Mouse (Mus musculus) right cerebral cortex, postnatal 25 days (tissue): ENCODE data around the gene Ncbp1.
"Not testable (repeated sequence)": the region's sequence is repeated elsewhere in the genome, so short reads cannot be mapped to it uniquely, and the experiment has no call there.

Experiments used
- DNase-seq: peaks from one replicate; pipeline ENCODE4 v3.0.0; 2022

Gene Ncbp1

DNA sequence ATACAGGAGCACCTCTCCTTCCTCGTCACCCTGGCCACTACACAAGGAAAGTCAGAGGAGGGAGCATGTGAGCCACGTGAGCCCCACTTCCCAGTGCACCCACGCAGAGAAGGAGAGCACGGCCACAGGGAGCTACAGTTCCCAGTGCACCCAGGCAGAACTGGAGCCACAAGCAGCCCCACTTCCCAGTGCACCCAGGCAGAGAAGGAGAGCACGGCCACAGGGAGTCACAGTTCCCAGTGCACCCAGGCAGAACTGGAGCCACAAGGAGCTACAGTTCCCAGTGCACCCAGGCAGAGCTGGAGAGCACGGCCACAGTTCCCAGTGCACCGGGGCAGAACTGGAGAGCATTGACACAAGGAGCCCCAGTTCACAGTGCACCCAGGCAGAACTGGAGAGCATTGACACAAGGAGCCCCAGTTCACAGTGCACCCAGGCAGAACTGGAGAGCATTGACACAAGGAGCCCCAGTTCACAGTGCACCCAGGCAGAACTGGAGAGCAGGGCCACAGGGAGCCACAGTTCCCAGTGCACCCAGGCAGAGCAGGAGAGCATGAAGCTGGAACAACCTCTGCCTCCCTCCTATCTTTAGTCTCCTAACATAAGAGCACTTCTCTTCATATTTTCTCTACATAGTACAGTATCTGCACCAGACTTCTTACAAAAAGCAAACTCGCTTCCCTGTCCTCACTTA lies 9.0 kb upstream of the Ncbp1 start:
- DNase-seq = no peak

DNA sequence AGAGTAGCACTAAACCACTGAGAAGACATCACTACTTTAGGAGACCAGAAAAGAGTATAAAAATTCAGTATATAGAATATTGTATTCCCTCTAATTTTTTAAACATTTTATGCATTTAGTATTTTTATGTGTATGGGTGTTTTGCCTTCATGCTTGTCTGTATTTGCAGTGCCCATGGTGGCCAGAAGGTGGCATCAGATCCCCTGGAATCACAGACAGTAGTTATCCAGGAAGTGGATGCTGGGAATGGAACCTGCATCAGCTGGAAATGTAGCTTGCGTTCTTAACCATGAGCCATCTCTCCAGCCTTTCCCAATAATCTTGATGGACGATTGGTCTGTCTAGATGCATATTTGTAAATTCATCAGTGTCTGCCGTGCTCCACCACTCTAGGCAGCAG lies 8.2 kb upstream of the Ncbp1 start:
- DNase-seq = no peak

DNA sequence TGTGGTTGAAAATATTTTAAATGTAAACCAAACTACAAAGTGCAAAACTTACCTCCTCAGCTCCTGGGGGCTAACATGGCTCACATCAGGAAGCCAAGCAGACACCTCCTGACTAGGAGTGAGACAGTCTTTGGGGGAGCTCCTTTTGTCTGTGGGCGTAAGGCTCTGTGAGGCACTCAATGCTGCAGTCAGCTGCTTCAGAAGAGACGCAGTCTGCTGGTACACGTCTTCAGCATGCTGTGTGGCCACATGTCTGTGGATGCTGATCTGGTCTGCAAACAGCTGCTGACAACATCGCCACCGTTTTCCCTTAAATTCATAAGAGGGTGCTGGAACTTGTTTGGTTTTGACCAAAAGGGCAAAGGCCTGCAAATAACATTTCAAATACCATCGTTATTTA lies 6.6 kb upstream of the Ncbp1 start:
- no peak for DNase-seq

DNA sequence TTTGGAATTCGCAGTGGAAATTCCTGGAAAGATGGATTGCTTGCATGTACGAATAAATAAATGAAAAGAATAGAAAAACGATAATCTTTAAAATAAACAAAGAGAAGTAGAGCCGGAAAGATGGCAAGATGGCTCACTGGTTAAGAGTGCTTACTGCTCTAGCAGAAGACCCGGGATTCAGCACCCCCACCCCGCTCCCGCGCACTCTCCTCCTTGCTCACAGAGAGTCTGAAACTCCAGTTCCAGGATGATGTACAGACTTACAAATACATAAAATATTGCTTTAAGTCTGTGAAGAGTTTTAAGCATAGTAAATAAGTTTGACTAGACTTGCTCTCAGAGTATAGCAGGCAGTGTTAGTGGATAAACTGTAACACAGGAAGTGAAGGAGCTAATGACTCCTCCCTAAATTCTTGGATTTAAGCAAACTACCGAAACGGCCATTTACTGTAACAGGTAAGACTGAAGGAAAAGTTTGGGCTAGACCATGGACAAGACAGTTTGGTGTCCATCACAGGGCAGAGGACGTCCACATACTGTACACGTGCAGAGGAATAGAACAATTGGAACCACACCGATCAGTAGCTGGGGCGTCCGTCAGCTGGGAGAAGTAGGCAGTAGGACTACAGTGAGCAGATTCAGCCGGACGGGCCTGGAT lies 655 bp upstream of the Ncbp1 start:
- DNase-seq = no peak

DNA sequence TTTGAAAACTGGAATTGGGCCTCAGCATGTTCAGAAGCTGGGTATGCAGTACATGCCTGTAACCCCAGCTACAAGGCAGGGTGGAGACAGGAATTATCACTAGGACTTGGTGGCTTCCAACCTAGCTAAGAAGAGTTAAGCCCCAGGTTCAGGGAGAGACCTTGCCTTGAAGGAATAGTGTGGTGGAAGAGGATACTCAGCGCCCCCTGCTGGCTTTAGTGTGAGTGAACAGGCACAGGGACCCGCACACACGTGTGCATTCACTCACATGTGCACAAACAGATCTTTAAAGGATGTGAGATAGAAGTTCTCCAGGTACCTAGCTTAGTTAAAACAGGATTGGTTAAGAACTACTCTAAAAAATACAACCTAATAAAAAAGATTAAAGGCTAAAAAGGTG lies 5.9 kb downstream of the Ncbp1 start:
- no peak for DNase-seq

DNA sequence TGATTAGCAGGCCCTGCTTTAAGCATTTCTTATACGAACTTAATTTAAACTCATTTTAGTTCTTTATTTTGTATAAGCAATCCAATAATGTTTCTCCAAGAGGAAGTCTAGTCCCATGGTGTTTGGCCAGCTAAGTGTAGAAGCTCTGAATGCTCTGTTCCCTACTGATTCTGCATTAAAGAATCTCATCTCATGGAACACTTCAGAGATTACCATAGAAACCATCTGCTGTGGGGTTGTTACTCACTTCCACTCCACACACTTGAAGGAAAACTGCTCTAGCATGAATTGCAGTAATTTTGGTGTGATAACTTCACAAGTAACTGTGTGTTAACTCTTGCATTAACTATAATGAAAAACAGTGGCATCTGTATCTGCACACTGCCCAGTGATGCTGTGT lies 8.5 kb downstream of the Ncbp1 start:
- no peak for DNase-seq

DNA sequence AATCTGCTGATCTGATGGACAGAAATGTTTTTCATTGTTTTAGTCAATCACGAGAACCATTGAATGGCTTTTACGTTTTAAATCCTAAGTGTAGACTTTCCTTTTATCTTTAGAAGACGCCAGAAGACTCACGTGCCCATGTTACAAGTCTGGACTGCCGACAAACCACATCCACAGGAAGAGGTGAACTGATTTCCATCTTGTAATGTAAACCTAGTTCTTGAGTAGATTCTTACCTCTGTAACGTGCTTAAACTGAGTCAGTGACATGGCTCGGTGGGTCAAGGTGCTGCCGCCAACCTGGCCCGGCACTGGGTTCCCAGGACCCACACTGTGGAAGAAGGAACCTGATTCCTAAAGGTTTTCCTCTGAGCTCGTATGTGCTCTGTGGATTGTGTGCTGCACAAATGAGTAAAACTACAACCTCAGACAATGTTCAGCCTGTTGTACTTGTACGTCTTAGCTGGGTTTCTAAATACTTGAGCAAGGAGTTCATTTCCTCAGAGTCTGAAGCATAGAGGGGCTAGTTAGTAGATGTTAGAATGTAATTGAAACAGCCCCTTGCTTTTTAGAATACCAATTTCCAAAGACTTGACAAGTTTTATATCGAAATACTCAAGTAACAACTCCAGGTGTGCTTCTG lies 13.6 kb downstream of the Ncbp1 start:
- no peak for DNase-seq

DNA sequence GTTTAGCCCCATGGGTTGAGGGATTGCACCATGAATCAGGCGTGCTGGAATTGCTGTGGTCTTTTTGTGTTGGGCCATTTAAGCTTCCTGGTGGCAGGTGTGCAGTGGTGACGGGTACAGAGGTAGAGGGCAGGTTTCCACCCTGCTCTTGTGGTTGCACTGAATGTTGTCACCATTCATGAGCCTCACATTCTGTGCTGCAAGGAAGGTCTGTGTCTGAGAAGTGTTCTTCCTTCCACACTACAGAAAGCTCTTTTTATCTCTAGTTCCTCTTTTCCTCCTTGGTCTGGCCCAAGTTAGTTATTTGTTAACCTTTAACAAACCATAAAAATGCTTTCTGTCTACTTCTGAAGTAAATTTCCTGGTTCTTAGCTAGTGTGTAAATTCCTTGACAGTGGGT lies 25.6 kb downstream of the Ncbp1 start:
- no peak for DNase-seq

DNA sequence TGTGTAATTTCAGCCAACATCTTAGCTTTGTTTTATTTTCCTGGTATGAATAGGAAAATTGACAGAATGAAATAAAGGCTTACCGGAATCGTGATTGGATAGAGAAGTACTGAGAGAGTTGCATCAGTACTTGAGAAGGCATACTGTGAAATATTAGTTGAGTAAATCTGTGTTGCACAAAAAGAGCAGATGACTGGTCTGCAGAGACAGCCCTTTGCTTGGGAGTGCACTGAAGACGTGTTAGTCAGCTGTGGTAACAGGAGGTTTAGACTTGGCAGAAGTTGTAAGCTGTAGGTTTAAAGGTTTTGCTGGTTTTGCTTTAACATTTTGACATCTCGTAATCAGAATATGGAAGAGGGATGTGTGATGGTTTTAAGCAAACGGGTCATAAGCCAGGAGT lies 27.4 kb downstream of the Ncbp1 start:
- no peak for DNase-seq

DNA sequence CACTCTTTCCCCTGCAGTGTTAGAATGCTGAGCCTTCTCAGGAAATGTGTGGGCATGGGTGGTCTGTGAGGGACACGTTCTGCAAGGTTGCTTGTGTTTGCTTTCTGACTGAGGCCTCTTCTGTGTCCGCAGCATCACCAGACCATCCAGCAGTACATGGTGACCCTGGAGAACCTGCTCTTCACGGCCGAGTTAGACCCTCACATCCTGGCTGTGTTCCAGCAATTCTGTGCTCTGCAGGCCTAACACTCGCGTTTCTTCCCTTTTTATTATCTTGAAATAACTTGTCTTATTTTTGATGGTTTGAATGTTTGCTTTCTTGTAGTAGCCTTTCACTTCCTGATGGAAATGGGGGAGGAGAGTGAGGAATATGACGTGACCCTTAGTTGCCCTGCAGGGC lies 33.3 kb downstream of the Ncbp1 start:
- DNase-seq = no peak

DNA sequence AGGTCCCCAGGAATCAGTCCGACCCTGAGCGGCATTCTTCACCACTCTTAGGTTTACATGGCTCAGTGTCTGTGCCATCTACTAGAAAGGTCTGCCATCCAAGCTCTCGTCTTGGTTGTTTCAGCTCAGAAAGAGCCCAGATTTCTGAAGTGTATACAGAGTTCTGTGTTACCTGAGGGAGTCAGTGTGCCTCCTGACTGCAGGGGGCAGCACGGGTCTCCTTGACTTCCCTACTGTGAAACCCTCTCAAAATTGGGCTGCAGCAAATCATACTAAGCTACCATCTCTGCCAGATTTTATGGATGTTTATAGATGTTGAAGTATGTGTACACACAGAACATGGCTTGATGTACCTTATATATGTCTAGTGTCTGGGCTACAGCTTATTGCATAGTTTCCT lies 37.9 kb downstream of the Ncbp1 start:
- DNase-seq = no peak

DNA sequence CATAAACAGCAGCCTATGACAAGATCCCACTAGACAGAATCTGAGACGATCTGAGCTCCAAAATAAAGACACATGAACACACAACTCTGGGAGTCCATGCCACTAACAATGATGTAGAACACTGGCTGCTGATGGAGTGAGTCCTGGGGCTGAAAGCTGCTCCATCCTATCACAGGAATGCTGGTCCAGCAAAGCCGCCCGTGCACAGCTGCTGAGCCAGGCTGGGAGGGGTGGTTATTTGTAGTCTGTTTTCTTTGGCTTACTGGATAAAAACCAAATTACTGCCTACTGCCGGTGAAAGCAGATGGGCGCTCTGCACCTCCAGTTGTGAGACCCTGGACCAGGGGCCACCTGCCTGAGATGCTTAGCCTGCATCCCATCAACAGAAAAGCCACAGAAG lies 38.6 kb downstream of the Ncbp1 start:
- no peak for DNase-seq

DNA sequence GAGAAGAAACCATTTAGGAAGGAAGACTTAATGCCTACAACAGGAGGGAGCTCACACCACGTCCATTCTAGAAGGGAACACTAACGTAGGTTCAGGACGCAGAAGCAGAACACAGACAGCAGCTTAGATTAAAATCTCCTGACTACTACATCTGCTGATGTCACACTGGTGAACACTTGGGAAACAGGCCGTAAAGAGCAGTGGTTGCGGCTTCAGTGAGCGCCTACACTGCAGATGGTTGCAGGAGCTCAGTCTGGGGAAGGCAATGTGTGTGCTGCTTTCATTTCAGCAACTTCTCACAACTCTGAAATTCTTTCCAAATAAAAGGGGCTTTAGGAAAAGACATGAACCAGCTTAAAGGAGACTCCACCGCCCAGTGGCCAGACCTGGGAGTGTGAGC lies 39.1 kb downstream of the Ncbp1 start:
- DNase-seq = no peak

DNA sequence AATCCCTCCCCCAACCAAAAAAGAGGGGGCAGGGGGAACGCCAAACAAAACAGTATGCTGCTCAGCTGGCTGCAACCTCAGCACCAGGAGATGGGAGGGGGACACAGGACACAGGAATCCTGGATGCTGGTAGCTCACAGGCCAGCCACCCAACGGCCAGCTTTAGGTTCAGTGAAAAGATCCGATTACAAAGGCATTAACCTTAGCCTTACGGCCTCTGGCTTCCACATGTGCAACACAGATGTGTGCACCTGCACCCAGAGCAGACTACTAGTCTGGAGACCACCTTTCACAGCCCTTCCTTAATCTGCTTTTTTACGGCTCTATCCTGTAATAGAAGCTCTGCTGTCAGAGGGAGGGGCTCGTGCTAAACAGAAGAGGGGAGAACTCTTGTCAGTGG lies 42.8 kb downstream of the Ncbp1 start:
- no peak for DNase-seq

DNA sequence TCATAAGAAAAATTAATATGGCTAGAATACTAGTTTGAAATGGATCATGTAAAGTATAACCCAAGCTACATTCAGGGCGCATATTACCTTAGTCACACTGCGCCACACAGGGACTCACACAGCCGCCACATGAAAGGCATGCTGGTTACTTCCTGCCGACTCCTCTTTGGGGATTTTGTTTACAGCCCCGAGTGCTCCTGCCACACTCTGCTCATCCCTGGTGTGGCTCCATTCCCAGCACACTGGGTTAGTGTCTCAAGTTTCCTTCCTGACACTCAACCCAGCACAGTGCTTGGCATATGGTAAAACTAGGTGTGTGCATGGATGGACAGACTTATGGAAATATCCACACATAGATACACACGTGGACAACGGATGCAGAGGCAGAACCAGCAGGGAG lies 43.8 kb downstream of the Ncbp1 start:
- DNase-seq = no peak

DNA sequence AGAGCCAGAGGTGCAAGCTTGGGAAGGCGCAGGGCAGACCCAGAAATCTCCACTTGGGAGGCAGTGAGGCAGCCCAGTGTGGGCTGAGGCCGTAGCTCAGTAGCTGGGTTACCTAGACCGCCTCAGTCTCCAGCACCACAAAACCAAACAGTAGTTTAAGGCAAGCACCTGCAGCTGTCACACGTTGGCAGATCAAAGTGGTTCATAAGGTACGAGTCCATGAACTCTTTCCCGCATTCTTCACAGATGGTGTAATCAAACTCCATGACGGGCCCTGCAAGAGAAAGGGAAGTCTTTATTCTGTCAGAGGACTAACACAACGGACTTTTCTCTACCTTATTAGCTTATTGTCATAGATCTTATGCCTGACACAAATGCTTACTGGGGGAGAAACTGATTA lies 47.0 kb downstream of the Ncbp1 start:
- no peak for DNase-seq

DNA sequence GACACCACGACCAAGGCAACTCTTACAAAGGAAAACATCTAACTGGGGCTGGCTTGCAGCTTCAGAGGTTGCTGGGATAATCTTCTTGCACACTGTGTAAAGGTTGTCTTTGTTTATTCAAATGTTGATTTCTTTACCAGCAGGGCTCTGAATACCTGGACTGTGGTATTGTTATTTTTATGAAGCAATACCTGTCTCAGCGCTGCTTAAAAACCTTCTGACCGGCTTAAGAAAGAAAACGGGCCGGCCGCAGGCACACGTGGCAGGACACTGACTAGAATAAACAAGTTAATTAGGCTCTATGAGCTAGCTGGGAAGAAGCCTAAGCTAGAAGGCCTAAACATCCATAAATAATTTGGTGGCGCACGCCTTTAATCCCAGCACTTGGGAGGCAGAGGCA lies 47.5 kb downstream of the Ncbp1 start:
- DNase-seq = no peak

DNA sequence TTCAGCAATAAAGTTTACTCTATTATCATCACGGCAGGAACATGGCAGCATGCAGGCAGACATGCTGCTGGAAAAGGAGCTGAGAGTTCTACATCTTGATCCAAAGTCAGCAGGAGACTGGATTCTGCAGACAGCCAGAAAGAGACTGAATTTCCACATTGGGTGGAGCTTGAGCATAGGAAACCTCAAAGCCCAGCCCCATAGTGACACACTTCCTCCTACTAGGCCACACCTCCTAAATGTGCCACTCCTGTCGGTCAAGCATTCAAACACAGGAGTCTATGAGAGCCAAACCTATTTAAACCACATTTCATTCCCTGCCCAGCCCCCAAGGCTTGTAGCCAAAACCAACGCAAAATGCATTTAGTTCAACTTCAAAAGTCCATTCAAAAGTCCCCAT lies 48.1 kb downstream of the Ncbp1 start:
- no peak for DNase-seq

DNA sequence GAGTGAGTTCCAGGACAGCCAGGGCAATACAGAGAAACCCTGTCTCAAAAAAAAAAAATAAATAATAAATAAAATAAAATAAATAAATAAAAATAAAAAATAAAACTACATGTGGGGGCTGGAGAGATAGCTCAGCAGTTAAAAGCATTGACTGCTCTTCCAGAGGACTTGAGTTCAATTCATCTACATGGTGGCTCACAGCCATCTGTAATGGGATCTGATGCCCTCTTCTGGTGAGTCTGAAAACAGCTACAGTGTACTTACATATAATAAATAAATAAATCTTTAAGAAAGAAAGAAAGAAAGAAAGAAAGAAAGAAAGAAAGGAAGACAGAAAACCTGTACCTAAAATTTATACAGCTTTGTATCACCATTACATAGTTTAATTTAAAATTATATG lies 53.6 kb downstream of the Ncbp1 start:
- not testable (repeated sequence) for DNase-seq

DNA sequence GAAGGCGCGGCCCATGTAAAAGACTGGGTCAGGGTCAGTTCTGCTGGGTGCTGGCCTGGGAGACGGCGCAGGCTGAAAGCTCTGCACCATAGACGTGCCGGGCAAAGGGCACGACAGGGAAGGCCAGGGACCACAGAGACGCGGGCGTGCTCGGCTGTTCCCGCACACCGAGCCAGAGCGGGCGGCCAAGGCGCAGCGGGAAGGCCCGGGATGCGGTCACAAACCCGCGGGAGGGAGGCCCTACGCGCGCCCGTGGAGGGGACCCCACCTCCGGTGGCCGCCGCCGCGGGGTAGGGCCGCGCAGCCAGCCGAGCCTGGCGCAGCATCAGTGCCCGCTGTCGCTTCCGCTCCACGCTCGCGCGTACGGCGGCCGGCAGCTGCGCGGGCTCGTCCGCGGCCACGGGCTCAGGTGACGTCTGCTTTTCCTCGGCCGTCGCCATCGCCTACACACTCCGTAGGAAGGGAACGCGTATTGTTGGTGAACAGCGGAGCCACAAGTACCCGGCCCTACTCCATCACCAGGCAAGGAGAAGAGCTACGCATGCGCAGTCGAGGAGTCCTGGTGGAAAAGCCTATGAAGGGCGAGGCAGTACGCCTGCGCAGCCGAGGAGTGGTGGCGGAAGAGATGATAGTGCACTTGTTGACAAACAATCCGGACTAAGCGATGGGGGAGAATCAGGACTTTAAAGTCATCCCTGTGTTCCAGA lies 57.5 kb downstream of the Ncbp1 start, which contains the start of gene Xpa:
Gene Xpa (minus strand): TSS at position 531 of the 707 bp plus-strand sequence.
- DNase-seq = peak; percentile 93

DNA sequence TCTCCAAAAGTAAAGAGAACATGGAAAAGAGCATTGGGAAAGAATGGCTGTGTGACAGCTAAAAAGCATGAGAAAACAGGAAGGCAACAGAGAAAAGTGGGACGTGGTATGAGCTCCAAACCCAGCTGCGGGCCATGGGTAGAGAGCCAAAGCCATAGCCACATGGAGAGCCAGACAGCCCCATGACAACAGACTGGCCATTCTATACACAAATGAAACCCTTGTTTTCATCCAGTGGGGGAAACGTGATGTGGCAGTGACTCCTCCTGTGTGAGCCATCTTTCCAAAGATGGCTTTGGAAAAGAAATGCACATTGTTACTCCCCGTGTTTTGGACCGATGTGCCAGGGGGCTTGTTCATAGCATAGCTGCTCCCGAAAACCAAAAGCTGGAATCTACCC lies 58.1 kb downstream of the Ncbp1 start:
- DNase-seq = no peak

DNA sequence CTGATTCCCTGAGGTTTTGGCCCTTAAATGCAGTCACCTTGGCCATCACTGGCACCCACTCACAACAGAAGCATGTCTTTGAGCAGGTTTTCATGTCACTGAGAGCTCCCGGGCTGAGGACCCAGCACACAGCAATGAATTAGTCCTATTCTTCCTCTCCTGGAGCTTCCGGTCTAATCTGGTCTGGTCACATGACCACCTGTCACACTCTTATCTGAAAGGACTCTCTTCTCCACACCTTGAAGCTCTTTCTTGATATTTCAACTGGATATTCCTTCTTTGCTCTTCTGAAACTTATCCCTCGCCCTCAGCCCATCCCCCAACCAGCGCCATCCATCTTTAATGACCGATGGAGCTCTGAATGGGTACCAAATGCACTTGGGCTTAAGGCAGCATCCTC lies 59.7 kb downstream of the Ncbp1 start:
- no peak for DNase-seq

DNA sequence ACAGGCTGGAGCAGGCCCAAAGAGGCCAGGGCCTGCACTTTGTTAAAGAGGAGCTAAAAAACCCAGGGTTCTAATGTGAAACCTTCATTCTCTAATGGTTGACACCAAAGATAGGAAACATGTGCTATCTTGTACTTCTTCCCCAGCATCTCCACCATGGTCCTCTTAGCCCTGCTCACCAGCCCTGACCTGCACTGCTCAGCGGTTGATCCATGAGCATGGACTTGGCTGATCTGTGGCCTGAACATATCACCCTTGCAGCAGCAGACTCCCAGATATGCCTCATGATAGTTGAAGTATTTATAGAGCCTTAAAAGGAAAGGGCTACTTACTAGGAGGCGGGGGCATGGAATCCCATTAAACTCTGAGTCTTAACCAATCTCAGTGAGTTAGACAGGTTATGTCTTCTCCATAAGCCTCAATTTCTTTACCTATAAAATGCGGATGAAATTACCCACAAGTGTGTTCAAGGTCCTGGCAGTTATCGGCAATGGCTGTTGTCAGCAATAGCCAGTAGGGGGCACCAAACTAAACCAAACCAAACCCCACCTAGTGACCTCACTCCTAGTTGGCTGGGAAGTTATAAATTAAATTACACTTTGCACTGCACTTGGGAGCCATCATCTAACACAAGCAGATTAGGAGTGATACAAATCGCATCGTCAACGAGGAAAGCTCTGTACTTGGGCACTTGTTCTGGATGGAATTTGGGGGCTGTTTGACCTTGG lies 63.6 kb downstream of the Ncbp1 start:
- peak; percentile 47 for DNase-seq
